Mouse (Mus musculus): ENCODE measurements around the gene Olfr803.

- TF ChIP-seq CTCF (IDR thresholded peaks at IDR 0.05; ENCODE audit: control insufficient read depth, insufficient read depth, insufficient replicate concordance, low read depth, low read length), result no peak
- no peak for TF ChIP-seq POLR2A (IDR thresholded peaks at IDR 0.05; ENCODE audit: control insufficient read depth, low read depth, low read length)
These were observed 36.7 kb downstream of the Olfr803 start, which contains the start of gene Olfr800 for GRCm38 (mm10) chr10:129657394-129657793.
